Comparison of ENCODE assay signal across 8 mouse cellular contexts in the genomic region with DNA sequence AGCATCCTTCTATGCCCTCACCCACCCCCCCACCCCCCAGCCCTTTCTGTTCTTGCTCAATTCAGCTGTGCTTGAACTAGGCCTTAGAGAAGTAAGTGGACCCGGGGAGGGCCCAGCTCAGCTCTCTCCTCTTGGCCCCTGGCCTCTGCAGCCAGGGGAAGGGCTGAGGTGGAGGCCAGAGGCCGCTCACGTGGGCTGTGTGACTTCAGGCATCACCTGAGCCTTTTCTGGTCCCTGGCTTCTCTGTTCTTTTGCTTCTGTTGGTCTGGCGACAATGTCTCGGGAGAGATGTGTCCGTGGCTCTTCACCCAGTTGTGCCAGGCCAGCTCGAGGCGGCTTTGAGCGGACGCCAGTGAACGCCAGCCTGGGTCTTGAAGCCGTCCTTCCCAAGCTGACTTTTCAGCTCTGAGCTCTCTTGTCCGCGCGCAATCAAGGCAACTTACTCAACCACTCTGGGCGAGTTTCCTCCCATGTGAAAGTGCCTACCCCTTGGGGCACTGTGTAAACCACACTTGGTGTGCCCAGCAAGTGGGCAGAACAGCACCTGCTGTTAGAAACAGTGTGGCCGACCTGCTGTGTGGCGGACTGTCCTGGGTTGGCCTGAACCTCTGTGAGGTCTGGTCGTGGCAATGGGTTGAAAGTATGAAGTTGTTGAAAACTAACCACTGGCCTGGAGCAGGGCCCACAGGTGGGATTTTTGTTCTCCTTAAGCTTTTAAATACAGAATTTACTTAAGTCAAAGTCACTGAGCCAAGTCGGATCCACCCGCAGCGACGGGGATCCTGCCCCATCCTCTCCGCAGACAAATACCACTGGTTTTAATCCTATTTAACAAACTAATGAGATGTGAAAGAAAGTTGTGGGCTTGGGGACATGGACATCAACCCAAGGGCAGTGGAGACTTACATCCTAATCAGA.
A peak's percentile ranks its signal among the peaks of the same experiment; 100 is the strongest.
DNase-seq lines count a peak whose midpoint lies in the region; ATAC-seq and TF ChIP-seq lines count a peak whose summit lies in the region.

No protein-coding gene starts in this region.

- TF ChIP-seq CTCF in thymus, adult 2 months (IDR thresholded peaks at IDR 0.05; ENCODE audit: borderline replicate concordance, control insufficient read depth, extremely low read depth, insufficient read depth, low read length, poor library complexity) = no peak

- H3K9ac ChIP-seq in heart, embryonic 11.5 days (ENCODE audit: low read depth, low read length) = no peak overlapping the region
- no peak overlapping the region for H3K9ac ChIP-seq in hindbrain, embryonic 12.5 days

- H3K36me3 ChIP-seq in heart, embryonic 11.5 days (ENCODE audit: control insufficient read depth, insufficient read depth, low read length) = no peaks in the 10 kb centered on the region
- H3K36me3 ChIP-seq in hindbrain, embryonic 12.5 days = no peaks in the 10 kb centered on the region
- no peaks in the 10 kb centered on the region for H3K36me3 ChIP-seq in macrophage (ENCODE audit: inconsistent target)
- no peaks in the 10 kb centered on the region for H3K36me3 ChIP-seq in thymus, adult 2 months (ENCODE audit: control insufficient read depth, insufficient read depth, low read length)

- H3K79me2 ChIP-seq in macrophage (ENCODE audit: inconsistent target) = peaks cover 23% of the 10 kb centered on the region; the same call in 1 of the 2 replicates

- peak overlapping the region; percentile 91; the same call in 1 of the 2 replicates for H3K4me2 ChIP-seq in heart, embryonic 11.5 days
- peak overlapping the region; percentile 86 for H3K4me2 ChIP-seq in hindbrain, embryonic 12.5 days (replicated peaks)

- peaks cover 32% of the 10 kb centered on the region for H3K4me1 ChIP-seq in heart, embryonic 11.5 days (ENCODE audit: control insufficient read depth, insufficient read depth, low read length)
- H3K4me1 ChIP-seq in hindbrain, embryonic 12.5 days = peaks cover 34% of the 10 kb centered on the region
- H3K4me1 ChIP-seq in thymus, adult 2 months (replicated peaks; ENCODE audit: control insufficient read depth, insufficient read depth, low read length) = peaks cover 23% of the 10 kb centered on the region

- H3K27ac ChIP-seq in heart, embryonic 11.5 days (ENCODE audit: low read depth, low read length) = peak overlapping the region; percentile 96
- no peak overlapping the region for H3K27ac ChIP-seq in hindbrain, embryonic 12.5 days
- H3K27ac ChIP-seq in macrophage = peak overlapping the region; percentile 96
- no peak overlapping the region for H3K27ac ChIP-seq in thymus, adult 2 months (ENCODE audit: control insufficient read depth, insufficient read depth, low read length)

- no peaks in the 10 kb centered on the region for H3K27me3 ChIP-seq in heart, embryonic 11.5 days (ENCODE audit: control insufficient read depth, insufficient read depth, low read length)
- peaks cover 6% of the 10 kb centered on the region for H3K27me3 ChIP-seq in hindbrain, embryonic 12.5 days
- H3K27me3 ChIP-seq in thymus, adult 2 months (ENCODE audit: control insufficient read depth, insufficient read depth, low read length) = no peaks in the 10 kb centered on the region

- no peak for DNase-seq in heart, postnatal 14 days
- peak; percentile 22 for DNase-seq in MN1 (ENCODE audit: low spot score)
- DNase-seq in embryo, embryonic 11 days = no peak
- no peak for DNase-seq in right cerebral cortex, adult 2 months (ENCODE audit: low spot score in 2 of 2)
- no peak for DNase-seq in thymus, adult 2 months

- 76% methylated on average over 24 of the region's 24 CpGs for WGBS in heart, embryonic 11.5 days (ENCODE audit: insufficient replicate concordance)
- WGBS in hindbrain, embryonic 12.5 days = 79% methylated on average over 24 of the region's 24 CpGs
- WGBS in macrophage (ENCODE audit: missing documents) = 83% methylated on average over 24 of the region's 24 CpGs
- WGBS in thymus, adult 2 months = 91% methylated on average over 24 of the region's 24 CpGs

- H3K9me3 ChIP-seq in heart, embryonic 11.5 days (replicated peaks; ENCODE audit: control insufficient read depth, low read length) = no peaks in the 10 kb centered on the region
- H3K9me3 ChIP-seq in hindbrain, embryonic 12.5 days (replicated peaks) = no peaks in the 10 kb centered on the region

- TF ChIP-seq POLR2A in thymus, adult 2 months (IDR thresholded peaks at IDR 0.05; ENCODE audit: control insufficient read depth, extremely low read depth, insufficient read depth, low read length, poor library complexity) = no peak

- no peak for ATAC-seq in heart, embryonic 11.5 days (replicated peaks; ENCODE audit: insufficient number of reproducible peaks, low FRiP score, low TSS enrichment)
- ATAC-seq in hindbrain, embryonic 12.5 days (ENCODE audit: low FRiP score) = no peak

- intact Hi-C loops in heart, postnatal 14 days (cut with DNase I) = loop anchor here (2.0 to 5.0 kb wide), 2 partner anchors 61 to 88 kb away; a partner anchor contains a TSS

- peak overlapping the region; percentile 65; the same call in 1 of the 2 replicates for H3K4me3 ChIP-seq in heart, embryonic 11.5 days (ENCODE audit: low read depth, low read length)
- peak overlapping the region; percentile 46; the same call in 1 of the 2 replicates for H3K4me3 ChIP-seq in hindbrain, embryonic 12.5 days
- H3K4me3 ChIP-seq in macrophage (ENCODE audit: inconsistent target) = no peak overlapping the region
- H3K4me3 ChIP-seq in thymus, adult 2 months (ENCODE audit: control insufficient read depth, insufficient read depth, low read length) = no peak overlapping the region

Comparison
In these comparisons a context has a peak if more than half of its experiments do, and no peak if none do; other contexts are left out.
1. H3K27ac ChIP-seq: peak in heart, embryonic 11.5 days (single experiment) and macrophage (single experiment); none in hindbrain, embryonic 12.5 days (single experiment) and thymus, adult 2 months (single experiment).
2. H3K4me3 ChIP-seq: peak in heart, embryonic 11.5 days (single experiment) and hindbrain, embryonic 12.5 days (single experiment); none in macrophage (single experiment) and thymus, adult 2 months (single experiment).